Mouse (Mus musculus) olfactory bulb, adult 2 months (tissue): ENCODE measurements around the gene Gm28308.

ENCODE experiments used
- CTCF ChIP-seq: fragments of 200-500 bp; IDR thresholded peaks from 2 replicates; pipeline ENCODE4 v1.5.1; 2012; ENCODE audit warnings: low read depth, mild to moderate bottlenecking, low read length, moderate library complexity; ENCODE audit not compliant: insufficient read depth
- POLR2A ChIP-seq: fragments of 200-500 bp; IDR thresholded peaks from 2 replicates; pipeline ENCODE4 v1.6.1; 2012; ENCODE audit warnings: mild to moderate bottlenecking, low read depth, low read length, moderate library complexity; ENCODE audit not compliant: insufficient read depth

DNA sequence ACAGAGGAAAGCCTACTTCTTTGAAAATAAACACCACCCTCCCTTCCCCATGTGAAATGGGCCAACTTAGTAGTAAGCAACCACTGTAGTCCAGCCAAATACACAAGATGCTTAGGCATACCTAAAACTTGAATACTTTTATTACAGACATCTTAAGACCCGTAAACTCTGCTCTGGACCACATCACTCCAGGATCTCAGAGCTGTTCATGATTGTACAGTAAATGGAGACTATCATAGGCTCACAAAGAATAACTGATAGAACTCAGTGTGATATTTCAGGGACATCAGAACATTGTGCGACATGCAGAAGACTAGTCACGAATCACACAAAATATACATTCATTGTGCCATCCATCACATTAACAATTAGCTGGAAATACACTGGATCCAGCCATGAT lies 57.7 kb downstream of the Gm28308 start:
- TF ChIP-seq POLR2A, result no peak
- TF ChIP-seq CTCF, result no peak
